Mouse (Mus musculus) cerebellum, postnatal 10 days (tissue): Measurements from ENCODE around the gene Camkmt.

Experiments used
- DNase-seq, 2 experiments: peaks; one replicate each; pipeline ENCODE4 v3.0.0; 2021; ENCODE audit warnings: mixed read lengths in 2 of 2

Camkmt gene

GRCm38 (mm10) chr17:85091762-85092161, 1.4 kb downstream of the Camkmt start:
- DNase-seq, result no peak

GRCm38 (mm10) chr17:85096396-85096795, 6.0 kb downstream of the Camkmt start:
- DNase-seq, result no peak

GRCm38 (mm10) chr17:85098677-85099323, 8.4 kb downstream of the Camkmt start:
- no peak for DNase-seq

- no peak for DNase-seq
Observed at GRCm38 (mm10) chr17:85100232-85100631, 9.9 kb downstream of the Camkmt start.

GRCm38 (mm10) chr17:85101751-85102150, 11.4 kb downstream of the Camkmt start:
- DNase-seq, result peak in 1 of 2 experiments; percentile 17

DNA sequence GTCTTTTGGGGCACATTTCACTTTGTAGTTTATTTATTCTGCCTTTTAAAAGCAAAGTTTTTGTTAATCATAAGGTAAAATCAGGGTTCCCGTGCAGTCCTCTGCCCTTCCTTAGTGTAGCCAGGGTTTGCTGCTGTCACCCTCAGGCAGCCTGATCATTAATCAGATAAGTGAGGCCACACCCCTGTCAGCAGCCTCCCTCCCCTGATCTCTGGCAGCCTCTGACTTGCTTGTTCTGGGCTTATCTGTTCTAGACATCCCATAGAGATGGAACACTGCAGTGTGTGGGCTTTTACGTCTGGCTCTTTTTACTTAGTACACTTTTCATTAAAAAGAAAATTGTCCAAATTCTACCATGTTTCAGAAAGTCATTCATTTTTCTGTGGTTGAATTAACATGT, 13.0 kb downstream of the Camkmt start:
- DNase-seq, result no peak

GRCm38 (mm10) chr17:85110640-85111039, 20.3 kb downstream of the Camkmt start:
- DNase-seq, result no peak

- no peak for DNase-seq
Observed at GRCm38 (mm10) chr17:85113441-85113840, 23.1 kb downstream of the Camkmt start.

GRCm38 (mm10) chr17:85116643-85117042, 26.3 kb downstream of the Camkmt start:
- peak; percentile 80 to 84 for DNase-seq

- no peak for DNase-seq
Observed at GRCm38 (mm10) chr17:85138393-85138792, 48.0 kb downstream of the Camkmt start.

DNA sequence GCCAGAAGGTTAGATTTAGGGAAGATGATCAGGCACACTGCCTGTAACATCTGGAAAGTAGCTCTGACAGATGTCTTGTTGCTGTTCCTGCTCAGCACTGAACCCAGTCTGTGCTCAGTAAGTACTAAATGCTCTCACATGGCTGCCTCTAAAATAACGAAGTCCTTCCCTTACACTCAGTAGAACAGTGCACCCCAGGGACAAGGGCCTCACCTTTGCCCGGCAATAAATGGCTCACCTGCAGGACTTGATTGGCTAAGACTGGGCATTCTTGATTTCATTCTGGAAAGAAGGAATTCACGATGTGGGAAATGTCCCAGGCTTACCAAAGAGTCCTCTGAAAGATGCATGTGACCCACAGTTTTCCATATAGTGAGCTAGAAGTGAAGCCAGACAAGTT, 51.3 kb downstream of the Camkmt start:
- no peak for DNase-seq

GRCm38 (mm10) chr17:85142495-85143111, 52.3 kb downstream of the Camkmt start:
- DNase-seq, result no peak

DNA sequence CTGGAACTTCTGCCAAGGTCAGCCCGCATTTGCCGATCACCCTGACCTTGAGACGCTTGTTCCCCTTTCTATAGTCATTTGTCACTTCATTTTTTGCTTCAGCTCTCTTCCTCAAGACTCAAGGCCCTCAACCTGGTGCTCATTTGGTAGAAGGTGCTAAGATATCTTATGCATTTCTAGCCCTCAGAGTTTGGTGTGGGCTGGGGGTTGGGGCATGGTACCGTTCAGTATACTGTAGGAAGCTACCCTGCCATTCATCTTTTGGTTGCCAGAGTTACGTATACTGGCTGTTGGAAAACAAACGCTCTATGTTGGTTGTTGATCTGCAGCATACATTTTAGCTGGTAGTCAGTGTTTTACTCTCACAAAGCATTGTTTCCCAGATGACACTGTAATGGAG, 53.8 kb downstream of the Camkmt start:
- DNase-seq, result no peak

DNA sequence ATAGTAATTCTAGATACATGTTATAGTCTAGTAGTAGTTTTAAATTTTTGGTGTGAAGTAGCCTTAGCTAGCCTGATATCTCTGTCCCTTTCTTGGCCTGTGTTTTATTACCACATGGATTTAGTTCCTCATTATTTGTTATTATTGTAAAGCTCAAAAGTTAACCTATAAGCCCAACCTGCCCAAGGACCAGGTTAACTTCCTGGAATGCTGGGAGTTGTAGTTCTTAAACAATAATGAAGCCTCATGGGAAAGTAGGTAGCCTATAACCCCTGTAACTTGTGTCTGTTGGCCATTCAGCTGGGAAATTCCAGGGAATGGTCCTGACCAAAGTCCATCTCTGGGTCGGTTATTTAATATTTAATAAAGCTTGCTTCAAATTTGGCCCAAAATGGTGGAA, 58.0 kb downstream of the Camkmt start:
- no peak for DNase-seq

- no peak for DNase-seq
Observed at GRCm38 (mm10) chr17:85149211-85149738, 58.9 kb downstream of the Camkmt start.

GRCm38 (mm10) chr17:85151264-85151663, 60.9 kb downstream of the Camkmt start:
- no peak for DNase-seq

- peak; percentile 24 to 30 for DNase-seq
Observed at GRCm38 (mm10) chr17:85158202-85158601, 67.8 kb downstream of the Camkmt start.

GRCm38 (mm10) chr17:85159526-85159925, 69.2 kb downstream of the Camkmt start:
- DNase-seq, result no peak

GRCm38 (mm10) chr17:85160786-85161185, 70.4 kb downstream of the Camkmt start:
- no peak for DNase-seq

DNA sequence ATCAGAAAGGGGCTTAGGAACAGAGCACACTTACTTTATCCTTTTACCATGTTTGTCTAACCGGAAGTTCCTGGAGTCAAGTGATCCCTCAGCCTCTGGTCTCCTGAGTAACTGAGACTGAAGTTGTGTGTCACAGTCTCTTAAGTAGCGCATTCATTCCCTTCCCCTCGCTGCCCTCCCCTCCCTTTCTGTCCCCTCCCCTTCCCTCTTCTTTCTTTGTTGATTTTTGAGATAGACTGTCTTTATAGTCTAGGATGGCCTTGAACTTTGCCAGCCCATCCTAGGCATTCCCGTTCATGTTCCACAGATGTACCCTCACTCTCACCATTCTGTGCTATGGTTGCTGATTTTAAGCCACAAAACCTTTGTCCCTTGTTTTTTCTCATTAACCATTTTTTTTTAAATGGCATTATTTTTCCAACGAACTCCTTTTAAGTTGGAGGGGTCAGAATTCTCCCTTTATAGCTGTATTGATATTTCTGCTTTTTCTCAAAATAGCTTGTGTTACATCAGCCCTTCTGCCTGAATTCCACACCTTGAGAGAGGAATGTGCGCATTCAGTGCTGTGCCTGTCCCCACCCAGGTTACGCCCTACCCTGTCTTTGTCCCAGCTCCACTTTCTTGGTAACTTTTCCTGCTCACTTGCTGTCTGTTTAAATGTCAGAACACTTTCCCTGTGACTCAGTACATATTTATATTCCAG, 72.4 kb downstream of the Camkmt start:
- DNase-seq, result no peak

DNA sequence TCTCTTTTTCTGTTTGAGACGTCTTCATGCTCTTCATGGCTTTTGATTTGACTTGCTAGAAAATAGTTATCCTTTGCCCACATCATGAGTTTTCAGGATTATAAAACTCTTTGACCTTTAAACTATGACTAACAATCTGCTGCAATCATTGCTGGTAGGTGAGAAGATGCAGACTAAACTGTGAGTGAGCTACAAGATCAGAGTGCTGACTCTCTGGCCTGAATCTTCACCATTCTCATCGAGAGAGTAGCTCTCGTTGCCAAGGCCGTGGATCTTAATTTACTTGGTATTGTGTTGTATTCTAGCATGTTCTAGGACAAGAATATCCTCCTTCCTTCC, 72.9 kb downstream of the Camkmt start:
- no peak for DNase-seq

DNA sequence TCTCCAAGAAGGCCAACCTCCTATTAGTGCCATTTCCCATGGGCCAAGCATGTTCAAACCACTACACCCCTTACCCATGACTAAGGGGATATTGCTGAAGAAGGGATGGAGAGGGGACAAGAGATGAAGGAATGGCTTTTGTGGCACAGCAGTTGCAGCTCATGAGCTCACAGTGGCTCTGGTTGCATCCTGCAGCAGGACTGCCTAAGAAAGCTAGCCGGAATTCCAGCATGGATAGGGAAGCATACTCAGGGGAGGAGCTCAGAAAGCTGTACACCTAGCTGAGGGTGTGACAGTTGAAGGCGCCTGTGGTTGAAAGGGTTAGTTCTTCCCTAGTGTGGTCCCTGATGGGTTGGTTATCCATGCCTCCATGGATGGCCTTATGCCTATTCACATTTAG, 78.4 kb downstream of the Camkmt start:
- DNase-seq, result no peak

GRCm38 (mm10) chr17:85170541-85171255, 80.3 kb downstream of the Camkmt start:
- DNase-seq, result no peak
